Mouse (Mus musculus): ENCODE data around the gene Mapk14. TPM values are rescaled to one million over a fixed set of nuclear protein-coding genes. Genes with fewer than 3 reads are reported as not detected.

Mapk14 gene
- total and polyA plus RNA-seq, 2 experiments from 2014 or later = 20.4 to 33.5 TPM

DNA sequence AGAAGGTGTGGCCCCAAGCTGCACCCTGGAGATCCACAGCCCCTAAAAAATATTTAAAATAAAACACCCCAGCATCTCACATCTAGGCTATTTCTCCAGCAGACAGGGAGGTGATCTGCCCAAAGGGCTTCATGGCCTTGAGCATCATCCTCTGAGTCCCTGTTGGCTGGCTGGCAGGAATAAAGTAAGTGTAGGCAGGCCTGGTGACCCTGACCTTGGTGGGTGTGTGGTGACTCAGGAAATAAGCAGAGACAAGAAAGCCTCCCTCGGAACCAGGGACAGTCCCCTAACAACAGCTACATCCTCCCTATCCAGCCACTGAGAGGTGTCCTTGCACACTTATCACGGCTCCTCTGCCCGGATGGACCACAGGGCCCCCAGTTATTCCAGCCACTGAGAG, 89.7 kb downstream of the Mapk14 start:
- no peaks in the 10 kb centered on the region for H3K4me1 ChIP-seq (ENCODE audit: insufficient read depth)
- TF ChIP-seq CTCF (IDR thresholded peaks at IDR 0.05; ENCODE audit: low read depth) = no peak

DNA sequence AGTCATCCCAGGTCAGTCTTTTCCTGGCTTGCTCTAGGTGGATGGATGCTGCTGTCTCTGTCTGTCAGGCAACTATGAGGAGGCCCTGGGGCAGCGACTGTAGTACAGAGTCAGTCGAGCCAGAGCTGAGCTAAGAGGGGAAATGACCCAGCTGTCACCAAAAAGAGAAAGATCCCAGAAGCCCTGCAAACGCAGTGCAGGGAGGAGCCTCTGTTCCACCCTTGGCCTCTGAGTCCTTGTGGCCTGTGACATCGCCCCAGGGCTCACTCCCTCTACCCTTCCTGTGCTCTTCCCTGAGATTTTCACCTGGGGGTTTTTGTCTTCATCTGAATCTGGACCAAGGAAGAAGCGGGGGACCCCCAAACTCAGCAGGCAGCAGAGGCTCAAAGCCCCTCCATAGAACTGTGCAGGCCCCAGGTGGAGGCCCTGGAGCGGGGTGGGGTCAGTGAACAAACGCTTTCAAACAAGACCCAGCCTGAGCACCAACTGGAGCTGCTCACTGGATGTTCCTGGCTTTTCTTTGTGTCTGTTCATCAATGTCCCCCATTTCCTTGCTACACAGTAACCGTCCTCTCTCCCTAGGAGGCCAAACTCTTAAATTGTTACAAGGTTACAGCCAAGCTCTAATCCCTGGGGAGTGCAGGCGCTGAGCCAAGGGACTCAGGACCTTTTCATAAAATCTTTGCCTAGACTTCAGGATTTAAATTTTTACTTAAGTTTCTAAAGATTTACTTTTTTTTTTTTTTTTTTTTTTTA, 90.3 kb downstream of the Mapk14 start:
- Histone ChIP-seq H3K4me3 (ENCODE audit: low read depth, low read length) (no peak overlapping the region), H3K4me1 (ENCODE audit: insufficient read depth) (no peaks in the 10 kb centered on the region), H3K9me3 (ENCODE audit: low read length) (no peaks in the 10 kb centered on the region), H3K27ac (ENCODE audit: low read depth, low read length) (no peak overlapping the region), H3K36me3 (ENCODE audit: insufficient read depth) (no peaks in the 10 kb centered on the region), H3K9ac (no peak overlapping the region), H3K27me3 (ENCODE audit: insufficient read depth, low read length) (no peaks in the 10 kb centered on the region), H3K4me2 (ENCODE audit: low read depth) (no peak overlapping the region)
- DNase-seq (no peak), ATAC-seq (no peak)
- TF ChIP-seq CTCF (IDR thresholded peaks at IDR 0.05; ENCODE audit: low read depth) = no peak
- WGBS = 55% methylated on average over 9 of the region's 9 CpGs

More for the DNA sequence above, 89.7 kb downstream of the Mapk14 start:
- no peak overlapping the region for H3K4me2 ChIP-seq (ENCODE audit: low read depth)
- no peak overlapping the region for H3K9ac ChIP-seq
- no peak overlapping the region for H3K27ac ChIP-seq (ENCODE audit: low read depth, low read length)
- no peak for ATAC-seq
- H3K9me3 ChIP-seq (ENCODE audit: low read length) = no peaks in the 10 kb centered on the region
- DNase-seq = no peak
- no peaks in the 10 kb centered on the region for H3K36me3 ChIP-seq (ENCODE audit: insufficient read depth)
- no peak overlapping the region for H3K4me3 ChIP-seq (ENCODE audit: low read depth, low read length)
- 81% methylated on average over 3 of the region's 3 CpGs for WGBS
- H3K27me3 ChIP-seq (ENCODE audit: insufficient read depth, low read length) = no peaks in the 10 kb centered on the region

- no peak overlapping the region for H3K27ac ChIP-seq (ENCODE audit: low read depth, low read length)
- H3K4me3 ChIP-seq (ENCODE audit: low read depth, low read length) = no peak overlapping the region
- no peaks in the 10 kb centered on the region for H3K27me3 ChIP-seq (ENCODE audit: insufficient read depth, low read length)
- no peaks in the 10 kb centered on the region for H3K9me3 ChIP-seq (ENCODE audit: low read length)
- DNase-seq (no peak), ATAC-seq (no peak)
- no peak overlapping the region for H3K9ac ChIP-seq
- 88% methylated on average over 3 of the region's 3 CpGs for WGBS
- no peak for TF ChIP-seq CTCF (IDR thresholded peaks at IDR 0.05; ENCODE audit: low read depth)
- no peaks in the 10 kb centered on the region for H3K4me1 ChIP-seq (ENCODE audit: insufficient read depth)
- no peaks in the 10 kb centered on the region for H3K36me3 ChIP-seq (ENCODE audit: insufficient read depth)
- H3K4me2 ChIP-seq (ENCODE audit: low read depth) = no peak overlapping the region
Measured at GRCm38 (mm10) chr17:28785036-28785435, 93.9 kb downstream of the Mapk14 start.

DNA sequence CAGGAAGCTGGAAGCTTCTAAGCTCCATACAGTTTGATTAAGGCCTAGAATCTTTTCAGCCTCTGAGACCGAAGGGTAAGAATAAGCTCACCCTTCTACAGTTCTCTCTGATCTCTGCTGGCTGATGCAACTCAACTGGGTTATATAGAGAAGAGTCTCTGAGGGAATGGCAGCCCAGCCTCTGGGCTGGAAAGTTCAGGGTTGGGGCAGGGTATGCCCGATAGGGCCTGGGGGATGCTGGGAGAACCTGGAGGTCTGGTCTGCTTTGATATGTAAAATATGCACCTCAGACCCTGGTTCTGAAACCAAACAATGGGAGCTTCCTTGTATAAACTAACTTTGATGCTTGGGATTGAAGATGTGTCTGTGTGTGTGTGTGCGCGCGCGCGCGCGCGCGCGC, 96.4 kb downstream of the Mapk14 start:
- H3K36me3 ChIP-seq (ENCODE audit: insufficient read depth) = no peaks in the 10 kb centered on the region
- no peak for DNase-seq
- ATAC-seq = no peak
- H3K4me2 ChIP-seq (ENCODE audit: low read depth) = no peak overlapping the region
- no peaks in the 10 kb centered on the region for H3K9me3 ChIP-seq (ENCODE audit: low read length)
- no peaks in the 10 kb centered on the region for H3K27me3 ChIP-seq (ENCODE audit: insufficient read depth, low read length)
- no peak overlapping the region for H3K4me3 ChIP-seq (ENCODE audit: low read depth, low read length)
- no peak overlapping the region for H3K9ac ChIP-seq
- no peak overlapping the region for H3K27ac ChIP-seq (ENCODE audit: low read depth, low read length)
- TF ChIP-seq CTCF (IDR thresholded peaks at IDR 0.05; ENCODE audit: low read depth) = no peak
- H3K4me1 ChIP-seq (ENCODE audit: insufficient read depth) = no peaks in the 10 kb centered on the region
- 96% methylated on average over 12 of the region's 12 CpGs for WGBS

DNA sequence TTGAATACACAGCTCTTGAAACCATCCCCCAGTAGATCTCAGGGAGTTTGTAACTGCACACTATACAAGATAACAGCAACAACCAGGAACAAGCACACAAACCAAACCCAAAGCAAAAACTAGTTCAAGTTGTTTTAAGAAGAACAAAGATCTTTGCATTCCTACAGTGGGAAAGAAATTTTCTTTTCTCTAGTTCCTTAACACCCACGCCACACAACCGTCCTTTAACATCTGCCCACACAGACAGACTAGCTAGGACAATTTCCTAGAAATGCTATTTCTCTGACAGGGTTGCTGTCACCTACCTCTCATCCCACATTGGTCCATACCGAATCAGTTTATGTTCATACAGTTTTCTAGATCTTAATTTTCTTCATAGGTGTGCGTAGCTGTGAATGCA, 105.9 kb downstream of the Mapk14 start:
- no peak for TF ChIP-seq CTCF (IDR thresholded peaks at IDR 0.05; ENCODE audit: low read depth)
- 91% methylated on average over 4 of the region's 4 CpGs for WGBS
- H3K36me3 ChIP-seq (ENCODE audit: insufficient read depth) = no peaks in the 10 kb centered on the region
- no peaks in the 10 kb centered on the region for H3K27me3 ChIP-seq (ENCODE audit: insufficient read depth, low read length)
- H3K4me1 ChIP-seq (ENCODE audit: insufficient read depth) = peaks cover 6% of the 10 kb centered on the region; the same call in 1 of the 2 replicates
- no peaks in the 10 kb centered on the region for H3K9me3 ChIP-seq (ENCODE audit: low read length)
- H3K4me2 ChIP-seq (ENCODE audit: low read depth) = no peak overlapping the region
- no peak overlapping the region for H3K27ac ChIP-seq (ENCODE audit: low read depth, low read length)
- no peak for ATAC-seq
- H3K9ac ChIP-seq = no peak overlapping the region
- no peak for DNase-seq
- no peak overlapping the region for H3K4me3 ChIP-seq (ENCODE audit: low read depth, low read length)

Other genes starting within 250 kb of the Mapk14 start
- 26.6 and 37.3 TPM in 2 replicates for gene Fkbp5, start 173.8 kb upstream of the Mapk14 start, total RNA-seq (2014; rRNA removed)
- 18.3 and 21.1 TPM in 2 replicates for gene Fkbp5, start 173.8 kb upstream of the Mapk14 start, polyA plus RNA-seq (2015; fragmentation: Nextera tagmentation; extraction: Ambion mirVana)
- 0.15 TPM in 1 of 2 replicates, not detected in the other for gene Armc12, start 160.5 kb upstream of the Mapk14 start, total RNA-seq (2014; rRNA removed)
- not detected in 2 replicates for gene Armc12, start 160.5 kb upstream of the Mapk14 start, polyA plus RNA-seq (2015; fragmentation: Nextera tagmentation; extraction: Ambion mirVana)
- gene Clpsl2, start 141.9 kb upstream of the Mapk14 start, total RNA-seq (2014; rRNA removed) = not detected in 2 replicates
- gene Clpsl2, start 141.9 kb upstream of the Mapk14 start, polyA plus RNA-seq (2015; fragmentation: Nextera tagmentation; extraction: Ambion mirVana) = not detected in 2 replicates
- not detected in 2 replicates for gene Clps, start 130.6 kb upstream of the Mapk14 start, total RNA-seq (2014; rRNA removed)
- gene Clps, start 130.6 kb upstream of the Mapk14 start, polyA plus RNA-seq (2015; fragmentation: Nextera tagmentation; extraction: Ambion mirVana) = not detected in 2 replicates
- gene Lhfpl5, start 115.7 kb upstream of the Mapk14 start, total RNA-seq (2014; rRNA removed) = 10.6 and 11.9 TPM in 2 replicates
- 11.4 and 13.2 TPM in 2 replicates for gene Lhfpl5, start 115.7 kb upstream of the Mapk14 start, polyA plus RNA-seq (2015; fragmentation: Nextera tagmentation; extraction: Ambion mirVana)
- gene Srpk1, start 68.6 kb upstream of the Mapk14 start, total RNA-seq (2014; rRNA removed) = 55.4 and 69.6 TPM in 2 replicates
- 66.6 and 75.1 TPM in 2 replicates for gene Srpk1, start 68.6 kb upstream of the Mapk14 start, polyA plus RNA-seq (2015; fragmentation: Nextera tagmentation; extraction: Ambion mirVana)
- 2.0 and 3.3 TPM in 2 replicates for gene Slc26a8, start 1.1 kb upstream of the Mapk14 start, total RNA-seq (2014; rRNA removed)
- gene Slc26a8, start 1.1 kb upstream of the Mapk14 start, polyA plus RNA-seq (2015; fragmentation: Nextera tagmentation; extraction: Ambion mirVana) = 1.3 and 1.8 TPM in 2 replicates
- 1.2 and 5.6 TPM in 2 replicates for gene AC170998.1, start 34.8 kb downstream of the Mapk14 start, total RNA-seq (2014; rRNA removed)
- gene AC170998.1, start 34.8 kb downstream of the Mapk14 start, polyA plus RNA-seq (2015; fragmentation: Nextera tagmentation; extraction: Ambion mirVana) = 1.7 TPM in 1 of 2 replicates, not detected in the other
- 0.14 and 0.38 TPM in 2 replicates for gene Mapk13, start 78.0 kb downstream of the Mapk14 start, total RNA-seq (2014; rRNA removed)
- gene Mapk13, start 78.0 kb downstream of the Mapk14 start, polyA plus RNA-seq (2015; fragmentation: Nextera tagmentation; extraction: Ambion mirVana) = 0.53 and 1.0 TPM in 2 replicates
- 8.9 and 13.0 TPM in 2 replicates for gene Brpf3, start 109.8 kb downstream of the Mapk14 start, total RNA-seq (2014; rRNA removed)
- gene Brpf3, start 109.8 kb downstream of the Mapk14 start, polyA plus RNA-seq (2015; fragmentation: Nextera tagmentation; extraction: Ambion mirVana) = 2.2 and 4.1 TPM in 2 replicates
- not detected in 2 replicates for gene Pnpla1, start 167.1 kb downstream of the Mapk14 start, total RNA-seq (2014; rRNA removed)
- 0.04 TPM in 1 of 2 replicates, not detected in the other for gene Pnpla1, start 167.1 kb downstream of the Mapk14 start, polyA plus RNA-seq (2015; fragmentation: Nextera tagmentation; extraction: Ambion mirVana)
- gene 4930539E08Rik, start 224.0 kb downstream of the Mapk14 start, total RNA-seq (2014; rRNA removed) = 3.3 and 4.1 TPM in 2 replicates
- gene 4930539E08Rik, start 224.0 kb downstream of the Mapk14 start, polyA plus RNA-seq (2015; fragmentation: Nextera tagmentation; extraction: Ambion mirVana) = 1.8 and 2.1 TPM in 2 replicates

All from forebrain, postnatal 0 days (tissue).